Mouse (Mus musculus) left cerebral cortex, postnatal 14 days (tissue): Measurements from ENCODE around the gene Hyal2. TPM values are rescaled to one million over a fixed set of nuclear protein-coding genes. Genes with fewer than 3 reads are reported as not detected.

ENCODE experiments used
- DNase-seq, 2 experiments: peaks; one replicate each; pipeline ENCODE4 v3.0.0; 2021 to 2022; ENCODE audit warnings: low spot score in 2 of 2, mixed read lengths in 1 of 2
- intact Hi-C: fragments of 180-260 bp; cut with DNase I; formaldehyde crosslinking; loops from one replicate; pipeline ENCODE4 v1.15.1; 2025
- total RNA-seq, 2 experiments: library from RNA; stranded (reverse); gene quantifications; 2 replicates each; pipeline ENCODE4 v1.2.3; 2021

Gene Hyal2
- total RNA-seq, 2 experiments from 2014 or later, result 13.0 to 16.2 TPM

DNA sequence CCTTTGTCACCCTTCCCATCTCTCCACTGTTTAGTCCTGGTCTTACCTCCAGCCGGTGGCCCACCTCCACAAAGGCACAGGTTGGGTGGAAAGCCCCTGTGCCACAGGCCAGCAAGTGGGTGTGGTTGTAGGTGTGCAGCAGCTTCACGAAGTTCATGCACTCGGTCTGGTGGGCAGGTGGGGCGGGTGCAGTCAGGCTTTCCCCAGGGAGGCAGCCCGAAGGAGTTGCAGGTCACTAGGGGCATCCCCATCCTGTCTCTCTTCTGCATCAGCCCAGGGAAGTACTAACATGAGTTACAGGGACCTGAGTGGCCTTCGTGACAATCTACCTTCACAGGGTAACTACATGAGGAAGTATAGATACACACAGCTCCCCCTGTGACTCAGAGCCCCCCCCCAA lies 35.5 kb downstream of the Hyal2 start:
- DNase-seq, result no peak
- intact Hi-C loops, result loop anchor here (2.0 to 5.0 kb wide), 2 partner anchors 74 to 134 kb away; no protein-coding TSS in a partner anchor

DNA sequence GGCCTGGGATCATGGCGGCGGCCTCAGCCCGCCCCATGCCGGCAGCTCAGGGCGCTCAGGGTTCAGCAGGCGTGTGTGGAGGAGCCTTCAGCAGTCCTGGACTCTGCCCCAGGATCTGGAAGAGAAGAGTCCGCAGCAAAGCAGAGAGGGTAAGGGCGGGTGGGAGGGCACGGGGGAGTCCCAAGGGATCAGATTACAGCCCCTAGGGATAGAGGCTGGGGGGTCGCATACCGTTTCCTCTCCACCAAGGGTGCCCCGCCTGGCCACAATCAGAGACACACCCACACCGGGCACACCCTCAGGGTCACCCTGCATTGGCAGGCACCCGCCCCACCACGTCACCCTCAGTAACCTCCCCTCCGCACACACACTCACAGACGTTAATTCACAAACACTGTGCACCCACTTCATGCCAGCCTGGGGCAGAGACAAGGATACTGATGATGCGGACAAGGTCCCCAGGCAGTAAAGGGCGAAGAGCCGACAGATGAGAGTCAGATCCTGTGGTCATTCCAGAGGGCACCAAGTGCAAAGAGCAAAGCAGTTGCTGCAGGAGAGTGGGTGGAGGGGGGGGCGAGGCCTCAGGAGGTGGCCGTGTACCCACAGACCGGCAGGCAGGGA lies 37.4 kb downstream of the Hyal2 start:
- DNase-seq, result no peak
- intact Hi-C loops, result no loop called here

DNA sequence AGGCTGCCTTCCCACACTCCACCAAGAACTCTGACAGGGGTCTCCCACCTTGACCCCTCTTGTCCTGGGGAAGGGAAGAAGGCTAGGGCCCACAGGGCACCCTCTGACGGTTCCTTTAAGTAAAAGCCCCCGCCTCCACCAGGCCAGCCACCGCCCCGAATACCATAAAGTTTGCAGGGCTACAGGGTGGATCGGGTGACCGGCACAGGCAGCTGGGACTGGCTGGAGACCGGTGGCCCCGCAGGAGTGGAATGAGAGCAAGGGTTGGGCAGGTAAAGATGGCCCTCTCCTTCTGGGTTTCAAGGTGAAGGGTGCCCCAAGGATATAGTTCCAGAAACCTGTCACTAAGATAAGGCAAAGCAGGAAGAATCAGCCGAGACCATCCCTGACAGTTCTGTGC lies 38.8 kb downstream of the Hyal2 start:
- DNase-seq, result no peak
- intact Hi-C loops, result no loop called here

DNA sequence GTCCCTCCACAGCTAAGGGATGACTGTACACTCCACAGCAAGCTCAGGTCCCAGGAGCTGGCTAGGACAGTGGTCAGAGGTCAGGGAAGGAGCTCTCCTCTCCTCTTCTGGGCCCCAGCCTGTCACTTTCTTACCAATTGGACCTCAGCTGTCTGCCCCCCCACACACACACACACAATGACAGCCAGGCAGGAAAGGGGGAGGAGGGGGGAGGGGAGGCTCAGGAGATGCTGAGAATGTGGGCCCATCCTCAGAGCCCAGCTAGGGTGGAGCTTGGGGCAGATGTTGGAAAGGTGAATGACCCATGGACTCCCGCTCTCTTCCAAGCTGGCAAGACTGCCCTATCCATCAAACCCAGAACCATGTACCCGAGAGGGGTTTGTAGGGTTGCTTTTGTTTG lies 39.3 kb downstream of the Hyal2 start:
- DNase-seq, result no peak
- intact Hi-C loops, result no loop called here

DNA sequence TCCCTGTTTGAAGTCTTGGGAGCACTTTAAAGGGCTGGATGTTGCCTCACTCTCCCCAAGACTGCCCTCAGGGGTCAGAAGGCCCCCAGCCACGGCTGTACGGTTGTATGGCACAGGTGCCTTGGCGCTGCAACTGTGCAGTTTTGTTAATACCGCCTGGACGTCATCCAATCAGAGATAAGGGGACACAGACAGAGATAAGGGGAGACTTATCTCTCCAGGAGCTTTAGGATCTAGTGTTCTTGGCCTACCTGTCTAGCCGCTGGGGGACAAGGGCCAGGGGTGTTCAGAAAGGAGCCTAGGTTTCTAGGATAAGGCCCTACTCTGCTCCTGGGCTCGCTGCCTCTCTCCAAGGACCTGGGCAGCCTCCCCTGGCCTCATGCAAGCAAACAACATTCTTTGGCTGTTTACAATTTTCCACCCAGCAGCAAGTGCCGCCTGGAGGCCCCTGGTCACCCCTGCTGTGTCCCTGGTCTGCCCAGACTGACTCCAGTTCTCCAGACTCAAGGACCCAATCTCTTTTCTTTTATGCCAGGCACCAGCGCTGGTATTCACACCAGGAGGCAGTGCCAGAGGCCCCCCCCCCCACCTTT lies 40.0 kb downstream of the Hyal2 start:
- no peak for DNase-seq
- intact Hi-C loops, result no loop called here

DNA sequence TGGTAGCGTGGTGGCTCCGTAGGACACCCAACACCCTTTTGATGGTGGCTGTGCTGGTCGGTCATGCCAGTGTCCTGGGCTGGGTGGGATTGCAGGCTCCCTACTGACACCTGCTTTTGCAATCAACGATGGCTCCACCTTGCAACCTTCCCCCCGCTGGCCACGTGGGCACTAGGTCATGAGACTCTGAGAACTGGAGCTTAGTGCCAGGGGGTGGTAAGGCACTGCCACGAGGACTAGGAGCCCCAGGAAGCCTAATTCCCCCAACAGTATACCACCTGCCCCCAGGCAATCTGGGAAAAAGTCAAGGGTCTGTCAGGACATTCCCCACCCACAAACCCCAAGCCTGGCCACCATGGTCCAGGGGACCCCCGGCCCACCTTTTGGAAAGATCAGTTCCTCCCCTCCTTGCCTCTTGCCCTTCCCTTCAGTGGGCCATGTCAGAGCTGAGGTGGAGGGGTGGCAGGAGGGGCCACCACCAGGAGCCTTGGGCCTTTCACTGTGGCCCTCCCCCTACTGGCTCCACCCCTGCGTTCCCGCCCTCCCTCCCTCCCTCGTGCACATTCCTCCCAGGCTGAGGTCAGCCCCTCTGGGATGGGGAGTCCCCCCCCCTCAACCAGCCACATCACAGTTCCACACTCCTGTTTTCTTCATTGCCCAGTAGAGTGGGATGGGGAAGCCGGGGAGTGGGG lies 41.1 kb downstream of the Hyal2 start, which contains the start of gene Sema3b:
Sema3b (minus strand) TSS at position 489 of the 692 bp plus-strand sequence.
- intact Hi-C loops, result no loop called here
- DNase-seq, result no peak

DNA sequence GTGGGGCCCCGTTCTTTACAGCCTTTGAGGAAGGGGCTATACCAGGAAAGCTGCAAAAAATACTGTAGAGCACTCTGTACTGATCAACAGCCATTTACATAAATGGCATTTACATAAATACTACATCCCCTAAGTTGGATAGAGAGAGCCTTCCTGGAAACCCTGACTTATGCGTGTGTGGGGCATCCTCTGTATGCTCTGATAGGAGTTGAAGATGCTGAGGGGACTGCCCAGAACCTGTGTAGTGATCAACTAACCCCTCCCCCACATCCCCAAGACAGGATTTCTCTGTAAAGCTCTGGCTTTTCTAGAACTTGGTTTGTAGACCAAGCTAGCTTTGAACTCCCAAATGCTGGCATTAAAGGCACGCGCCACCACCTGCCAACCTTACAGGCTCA lies 41.7 kb downstream of the Hyal2 start:
- no peak for DNase-seq
- intact Hi-C loops, result no loop called here

DNA sequence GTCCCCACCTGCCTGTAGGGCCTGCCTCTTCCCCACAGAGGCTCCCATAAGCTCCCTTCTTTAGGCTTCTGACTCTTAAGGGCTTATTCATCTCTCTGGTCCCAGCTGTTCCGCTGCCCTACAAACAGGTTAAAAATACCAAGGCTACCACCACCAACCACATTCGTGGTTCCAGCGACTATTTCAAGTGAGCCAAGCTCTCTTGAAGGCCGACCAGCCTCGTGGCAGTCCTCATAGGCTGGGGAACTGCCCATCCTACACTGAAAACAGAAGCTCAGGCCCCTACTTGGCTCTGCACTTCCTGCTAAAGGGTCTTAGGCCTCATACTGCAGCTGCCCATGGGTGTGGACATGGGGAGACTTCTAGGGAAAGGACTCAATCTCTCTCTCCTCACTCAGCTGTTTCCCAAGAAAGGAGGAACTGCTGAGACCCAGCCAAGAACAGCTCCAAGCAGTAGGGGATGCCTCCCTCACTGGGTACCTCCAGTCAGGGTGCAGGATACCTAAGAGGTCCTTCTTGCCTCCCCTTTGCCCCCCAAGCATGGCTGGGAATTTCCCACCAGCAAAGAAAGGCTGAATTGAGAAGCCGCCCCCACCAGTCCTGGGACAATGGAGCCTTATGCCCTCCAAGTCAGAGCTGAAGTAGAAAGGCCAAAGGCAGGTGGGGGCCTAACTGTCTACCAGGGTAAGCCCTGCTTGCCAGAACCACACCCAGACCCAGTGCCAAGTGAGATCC lies 43.9 kb downstream of the Hyal2 start:
- intact Hi-C loops, result no loop called here
- DNase-seq, result peak; percentile 41 to 65

DNA sequence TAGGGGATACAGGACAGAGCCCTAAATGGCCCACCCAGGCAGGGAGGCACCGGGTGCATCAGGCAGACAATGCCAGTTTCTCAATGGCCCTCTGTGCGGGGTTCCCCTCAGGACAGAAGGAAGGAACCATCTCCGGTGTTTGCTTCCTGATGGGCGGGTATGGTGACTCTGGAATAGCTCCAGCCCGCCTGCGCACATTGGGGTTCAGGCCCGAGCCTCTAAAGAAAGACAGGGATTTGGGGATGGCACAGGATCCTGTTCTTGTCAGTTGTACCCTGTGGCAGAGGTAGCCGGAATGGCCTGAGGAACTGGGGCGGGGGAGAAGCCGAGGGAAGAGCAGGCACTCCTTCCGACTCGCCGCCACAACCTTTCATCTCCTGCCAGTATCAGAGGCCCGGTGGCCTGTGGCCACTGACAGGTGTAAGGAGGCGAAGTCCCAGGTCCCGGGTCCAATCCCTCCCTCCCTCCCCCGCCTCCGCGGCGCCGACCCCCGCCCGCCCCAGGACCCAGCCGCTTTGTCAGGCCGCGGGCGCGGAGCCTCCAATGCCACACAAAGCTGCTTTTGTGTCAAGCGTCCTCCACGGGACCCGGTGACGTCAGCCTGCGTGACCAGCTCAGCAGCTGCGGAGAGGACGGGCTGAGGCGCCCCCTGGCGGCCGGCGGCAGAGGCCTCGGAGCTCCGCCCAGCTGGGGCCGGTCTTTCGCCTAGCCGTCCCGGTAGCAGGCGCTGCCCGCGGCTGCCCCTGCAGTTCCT lies 44.6 kb downstream of the Hyal2 start:
- intact Hi-C loops, result no loop called here
- DNase-seq, result peak; percentile 98 to 99

DNA sequence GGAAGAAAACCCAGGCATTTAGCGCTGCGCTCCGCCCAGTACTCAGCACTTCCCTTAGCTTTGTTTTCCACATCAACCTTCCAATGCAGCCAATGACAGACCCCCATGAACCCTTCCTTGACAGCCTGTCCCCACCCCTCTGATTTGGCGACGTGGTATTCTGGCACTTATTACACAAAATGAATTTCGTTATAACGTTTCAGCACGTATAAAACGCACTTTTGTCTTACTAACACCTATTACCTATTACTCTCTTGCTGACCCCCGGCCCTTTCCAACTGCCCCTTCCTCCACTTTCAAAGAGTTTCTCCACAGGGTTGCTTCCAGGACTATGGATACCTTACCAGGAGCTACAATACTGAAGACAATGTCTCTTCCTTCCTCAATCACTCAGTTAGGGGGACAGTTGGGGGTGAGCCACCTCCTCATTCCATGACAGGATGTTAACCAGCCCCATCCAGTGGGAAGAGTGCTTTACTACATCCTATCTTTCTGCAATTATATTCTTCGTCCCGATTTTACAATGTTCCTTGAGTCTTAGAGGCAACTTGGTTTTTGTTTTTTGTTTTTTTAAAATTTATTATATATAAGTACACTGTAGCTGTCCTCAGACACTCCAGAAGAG lies 45.3 kb downstream of the Hyal2 start:
- intact Hi-C loops, result no loop called here

DNA sequence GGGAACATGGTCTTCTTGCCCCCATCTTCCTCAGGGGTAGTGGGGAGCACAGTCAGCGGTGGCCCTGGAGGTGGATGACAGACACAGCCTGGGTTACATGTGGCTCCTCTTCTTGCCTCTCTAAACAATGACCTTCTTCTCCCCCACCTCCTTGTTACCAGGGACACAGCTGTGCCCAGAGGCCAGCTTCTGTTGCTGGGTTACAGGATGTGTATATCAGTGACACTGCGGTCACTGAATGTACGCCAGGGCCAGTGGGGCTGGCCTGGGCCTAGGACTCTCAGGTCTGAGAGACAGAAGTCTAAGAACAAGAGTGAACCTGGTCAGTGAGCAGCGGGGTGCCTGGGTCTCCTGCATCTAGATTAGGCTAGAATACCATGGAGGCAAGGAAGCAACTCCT lies 47.3 kb downstream of the Hyal2 start:
- DNase-seq, result no peak
- intact Hi-C loops, result no loop called here

More for the DNA sequence above, 45.3 kb downstream of the Hyal2 start:
- DNase-seq, result no peak

DNA sequence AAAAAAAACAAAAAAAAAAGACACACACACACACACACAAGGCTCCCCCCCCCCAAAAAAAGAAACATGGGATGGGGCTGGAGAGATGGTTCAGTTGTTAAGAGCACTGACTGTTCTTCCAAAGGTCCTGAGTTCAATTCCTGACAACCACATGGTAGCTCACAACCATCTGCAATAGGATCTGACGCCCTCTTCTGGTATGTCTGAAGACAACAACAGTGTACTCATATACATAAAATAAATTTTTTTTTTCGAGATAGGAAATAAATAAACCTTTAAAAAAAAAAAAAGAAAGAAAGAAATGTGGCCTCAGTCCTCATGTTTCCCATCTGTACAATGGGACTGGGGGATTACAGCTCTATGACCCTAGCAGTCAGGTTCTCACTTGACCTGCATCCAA lies 49.7 kb downstream of the Hyal2 start:
- intact Hi-C loops, result no loop called here

DNA sequence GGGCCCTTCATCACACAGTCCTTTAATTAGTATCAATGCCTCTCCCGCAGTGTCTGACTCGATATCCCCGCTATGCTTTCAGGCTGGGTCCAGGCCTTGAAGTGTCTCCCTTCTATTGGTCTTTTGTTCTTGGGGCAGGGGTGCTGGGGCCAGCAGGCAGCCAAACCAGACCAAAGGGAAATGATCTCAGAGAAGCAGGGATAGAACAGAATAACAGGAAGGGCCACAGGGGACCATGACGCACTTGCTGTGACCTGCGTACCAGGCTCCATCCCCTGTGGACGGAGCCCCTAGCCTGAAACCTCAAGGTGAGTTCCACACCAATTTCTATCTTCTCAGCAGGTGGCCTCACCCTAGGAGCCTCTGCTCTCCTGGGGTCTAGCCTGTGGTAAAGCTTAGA lies 50.4 kb downstream of the Hyal2 start:
- intact Hi-C loops, result no loop called here

More for the DNA sequence above, 49.7 kb downstream of the Hyal2 start:
- DNase-seq, result no peak

DNA sequence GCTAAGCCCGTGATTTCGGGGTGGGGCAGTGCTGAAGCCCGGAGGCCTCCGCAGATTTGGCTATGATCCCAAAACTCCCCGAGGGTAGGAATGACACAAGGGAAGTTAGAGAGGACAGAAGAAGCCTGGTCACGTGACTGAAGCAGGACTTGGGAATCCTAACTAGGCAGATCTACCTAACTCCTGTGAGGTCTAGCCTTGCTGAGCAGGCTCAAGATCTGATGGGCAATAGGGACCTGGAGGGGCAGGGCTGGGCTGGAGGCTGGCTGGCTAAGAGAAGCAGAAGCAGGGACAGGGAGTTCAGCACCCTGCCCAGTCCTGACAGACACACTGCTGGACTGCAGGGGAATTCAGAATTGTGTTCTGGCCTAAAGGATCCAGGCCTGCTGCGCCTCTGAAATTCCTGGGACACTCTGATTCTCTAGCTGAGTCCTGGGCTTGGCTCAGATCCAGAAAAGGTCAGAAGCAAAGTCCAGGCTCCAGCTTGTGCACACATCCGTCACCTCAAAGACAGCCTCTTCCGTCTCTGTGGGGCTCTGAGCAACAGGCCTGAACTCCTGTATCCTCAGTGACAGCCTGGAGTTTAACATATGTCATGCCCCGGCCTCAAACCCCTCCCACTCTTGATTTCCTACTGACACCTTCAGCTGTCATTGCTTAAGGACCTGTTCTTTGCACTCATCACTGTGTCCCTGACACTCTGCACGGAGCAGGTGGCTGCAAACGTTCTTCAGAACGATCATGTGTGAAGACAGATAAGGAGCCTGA lies 51.2 kb downstream of the Hyal2 start:
- DNase-seq, result no peak
- intact Hi-C loops, result no loop called here

More for the DNA sequence above, 50.4 kb downstream of the Hyal2 start:
- DNase-seq, result no peak

DNA sequence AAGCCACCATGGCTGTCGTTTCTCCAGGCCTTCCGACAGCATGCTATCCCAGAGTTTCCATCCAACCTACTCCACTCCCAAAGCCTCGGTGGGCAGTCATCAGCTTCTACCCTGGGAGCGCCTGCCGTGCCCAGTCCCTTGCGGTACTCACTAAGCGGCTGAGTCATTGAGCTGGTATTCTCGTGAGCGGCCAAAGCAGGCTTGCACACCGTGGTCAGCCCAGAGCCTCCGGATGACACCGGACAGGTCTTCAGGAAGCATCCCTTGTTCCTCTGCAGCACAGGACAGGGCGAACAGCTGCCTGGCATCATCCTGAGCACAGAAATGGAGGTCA lies 51.8 kb downstream of the Hyal2 start:
- intact Hi-C loops, result no loop called here
- DNase-seq, result no peak

DNA sequence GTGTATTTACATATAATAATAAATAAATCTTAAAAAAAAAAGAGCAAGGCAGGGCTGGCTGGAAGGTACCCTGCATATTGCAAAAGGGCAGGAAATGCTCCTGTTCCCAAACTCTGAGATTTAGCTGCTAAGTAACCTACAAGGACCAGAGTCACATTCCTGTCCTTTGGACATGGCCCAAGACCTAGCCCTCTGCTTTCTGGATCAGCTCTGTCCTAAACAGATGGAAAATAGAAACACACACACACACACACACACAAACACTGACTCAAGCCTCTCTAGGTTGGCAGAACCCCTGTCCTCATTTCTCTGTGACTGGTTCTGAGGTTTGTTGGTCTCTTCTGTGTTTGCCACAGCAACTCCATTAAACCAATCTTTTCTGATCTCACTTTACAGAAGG lies 53.2 kb downstream of the Hyal2 start:
- intact Hi-C loops, result no loop called here
- no peak for DNase-seq
